Mouse (Mus musculus) CD4-positive, CD25-positive, alpha-beta regulatory T cell, adult 4 months (primary cell): ENCODE data around the gene Sccpdh. TPM values are rescaled to one million over a fixed set of nuclear protein-coding genes. Genes with fewer than 3 reads are reported as not detected.
"Not testable (repeated sequence)": the region's sequence is repeated elsewhere in the genome, so short reads cannot be mapped to it uniquely, and the experiment has no call there.

Experiments
- ATAC-seq: one replicate; pipeline ENCODE4 v1.8.0; 2017
- polyA plus RNA-seq, 2 experiments: library from polyadenylated mRNA; unstranded; fragments of 100-300 nt; shearing (Covaris generic); gene quantifications; one replicate each; pipeline ENCODE4 v1.2.1; 2017

Gene Sccpdh
- polyA plus RNA-seq = 10 to 100 TPM; 10.1 to 16.1 TPM

GRCm38 (mm10) chr1:179668013-179668805 lies at the start of gene Sccpdh:
TSS of gene Sccpdh (plus strand) at chr1:179668210.
- peak; percentile 78 for ATAC-seq

- no peak for ATAC-seq
Observed at GRCm38 (mm10) chr1:179622665-179623064, 45.3 kb upstream of the Sccpdh start.

GRCm38 (mm10) chr1:179623657-179624056 lies 44.4 kb upstream of the Sccpdh start:
- peak; percentile 58 for ATAC-seq

GRCm38 (mm10) chr1:179624354-179624753 lies 43.7 kb upstream of the Sccpdh start:
- peak; percentile 88 for ATAC-seq

- ATAC-seq = no peak
Observed at GRCm38 (mm10) chr1:179627855-179628254, 40.2 kb upstream of the Sccpdh start.

- no peak for ATAC-seq
Observed at GRCm38 (mm10) chr1:179628438-179629106, 39.4 kb upstream of the Sccpdh start.

GRCm38 (mm10) chr1:179629276-179629675 lies 38.7 kb upstream of the Sccpdh start:
- no peak for ATAC-seq

- ATAC-seq = no peak
Observed at GRCm38 (mm10) chr1:179632746-179633413, 35.1 kb upstream of the Sccpdh start.

GRCm38 (mm10) chr1:179633414-179633752 lies 34.6 kb upstream of the Sccpdh start:
- no peak for ATAC-seq

GRCm38 (mm10) chr1:179634159-179634558 lies 33.9 kb upstream of the Sccpdh start:
- no peak for ATAC-seq

- no peak for ATAC-seq
Observed at GRCm38 (mm10) chr1:179642726-179643125, 25.3 kb upstream of the Sccpdh start.

- ATAC-seq = no peak
Observed at GRCm38 (mm10) chr1:179644151-179644550, 23.9 kb upstream of the Sccpdh start.

GRCm38 (mm10) chr1:179645101-179645979 lies 22.7 kb upstream of the Sccpdh start:
- peak; percentile 84 for ATAC-seq

- ATAC-seq = peak; percentile 37
Observed at GRCm38 (mm10) chr1:179645980-179646268, 22.1 kb upstream of the Sccpdh start.

GRCm38 (mm10) chr1:179648678-179649077 lies 19.3 kb upstream of the Sccpdh start:
- not testable (repeated sequence) for ATAC-seq

- ATAC-seq = no peak
Observed at GRCm38 (mm10) chr1:179649324-179649723, 18.7 kb upstream of the Sccpdh start.

GRCm38 (mm10) chr1:179650284-179650683 lies 17.7 kb upstream of the Sccpdh start:
- ATAC-seq = no peak

- no peak for ATAC-seq
Observed at GRCm38 (mm10) chr1:179651224-179651623, 16.8 kb upstream of the Sccpdh start.

- ATAC-seq = no peak
Observed at GRCm38 (mm10) chr1:179663065-179663464, 4.9 kb upstream of the Sccpdh start.

- ATAC-seq = no peak
Observed at GRCm38 (mm10) chr1:179664309-179664930, 3.6 kb upstream of the Sccpdh start.

GRCm38 (mm10) chr1:179666971-179667370 lies 1.0 kb upstream of the Sccpdh start:
- no peak for ATAC-seq

GRCm38 (mm10) chr1:179667450-179667849 lies 560 bp upstream of the Sccpdh start:
- ATAC-seq = peak; percentile 10
